Mouse (Mus musculus): ENCODE measurements around the gene Grip1. TPM values are rescaled to one million over a fixed set of nuclear protein-coding genes. Genes with fewer than 3 reads are reported as not detected.

The Grip1 gene
- polyA plus RNA-seq, 1 experiment from 2014 or later: 1.7 TPM

GRCm38 (mm10) chr10:119742722-119743121, 289.1 kb downstream of the Grip1 start:
- ATAC-seq: no peak
- Histone ChIP-seq H3K9ac (no peak overlapping the region), H3K4me3 (replicated peaks) (no peak overlapping the region), H3K4me1 (replicated peaks) (no peaks in the 10 kb centered on the region), H3K4me2 (replicated peaks) (no peak overlapping the region), H3K27me3 (replicated peaks) (no peaks in the 10 kb centered on the region), H3K27ac (no peak overlapping the region), H3K36me3 (no peaks in the 10 kb centered on the region), H3K9me3 (no peaks in the 10 kb centered on the region)
- WGBS: 75% methylated on average over 8 of the region's 8 CpGs

GRCm38 (mm10) chr10:119752361-119752798, 298.8 kb downstream of the Grip1 start:
- Histone ChIP-seq H3K4me2 (replicated peaks) (no peak overlapping the region), H3K4me3 (replicated peaks) (no peak overlapping the region), H3K36me3 (no peaks in the 10 kb centered on the region), H3K27ac (no peak overlapping the region), H3K27me3 (replicated peaks) (no peaks in the 10 kb centered on the region), H3K9me3 (no peaks in the 10 kb centered on the region), H3K4me1 (replicated peaks) (no peaks in the 10 kb centered on the region), H3K9ac (no peak overlapping the region)
- 73% methylated on average over 6 of the region's 6 CpGs for WGBS
- no peak for ATAC-seq

GRCm38 (mm10) chr10:119756271-119756670, 302.6 kb downstream of the Grip1 start:
- Histone ChIP-seq H3K4me1 (replicated peaks) (no peaks in the 10 kb centered on the region), H3K9me3 (no peaks in the 10 kb centered on the region), H3K27me3 (replicated peaks) (no peaks in the 10 kb centered on the region), H3K27ac (no peak overlapping the region), H3K36me3 (no peaks in the 10 kb centered on the region), H3K4me3 (replicated peaks) (no peak overlapping the region), H3K9ac (no peak overlapping the region), H3K4me2 (replicated peaks) (no peak overlapping the region)
- WGBS: 58% methylated on average over 7 of the region's 7 CpGs
- ATAC-seq: no peak

- no peak overlapping the region for H3K4me3 ChIP-seq (replicated peaks)
- no peaks in the 10 kb centered on the region for H3K36me3 ChIP-seq
- H3K4me2 ChIP-seq (replicated peaks): no peak overlapping the region
- no peak for ATAC-seq
- H3K27ac ChIP-seq: no peak overlapping the region
- no peaks in the 10 kb centered on the region for H3K4me1 ChIP-seq (replicated peaks)
- no peaks in the 10 kb centered on the region for H3K27me3 ChIP-seq (replicated peaks)
- no peak overlapping the region for H3K9ac ChIP-seq
- no peaks in the 10 kb centered on the region for H3K9me3 ChIP-seq
- 80% methylated on average over 6 of the region's 6 CpGs for WGBS
Observed at GRCm38 (mm10) chr10:119757219-119757618, 303.6 kb downstream of the Grip1 start.

- WGBS: 92% methylated on average over 33 of the region's 33 CpGs
- ATAC-seq: no peak
- no peak overlapping the region for H3K27ac ChIP-seq
Observed at GRCm38 (mm10) chr10:119761451-119762367, 308.1 kb downstream of the Grip1 start.

GRCm38 (mm10) chr10:119778871-119779270, 325.2 kb downstream of the Grip1 start:
- no peaks in the 10 kb centered on the region for H3K4me1 ChIP-seq (replicated peaks)
- no peak overlapping the region for H3K9ac ChIP-seq
- no peak for ATAC-seq
- H3K4me3 ChIP-seq (replicated peaks): no peak overlapping the region
- no peaks in the 10 kb centered on the region for H3K27me3 ChIP-seq (replicated peaks)
- no peaks in the 10 kb centered on the region for H3K36me3 ChIP-seq
- H3K4me2 ChIP-seq (replicated peaks): no peak overlapping the region
- no peak overlapping the region for H3K27ac ChIP-seq
- no peaks in the 10 kb centered on the region for H3K9me3 ChIP-seq
- 49% methylated on average over 5 of the region's 5 CpGs for WGBS

More at GRCm38 (mm10) chr10:119761451-119762367, 308.1 kb downstream of the Grip1 start:
- no peaks in the 10 kb centered on the region for H3K4me1 ChIP-seq (replicated peaks)
- H3K4me3 ChIP-seq (replicated peaks): no peak overlapping the region
- no peaks in the 10 kb centered on the region for H3K36me3 ChIP-seq
- H3K27me3 ChIP-seq (replicated peaks): no peaks in the 10 kb centered on the region
- H3K9ac ChIP-seq: no peak overlapping the region
- no peaks in the 10 kb centered on the region for H3K9me3 ChIP-seq
- no peak overlapping the region for H3K4me2 ChIP-seq (replicated peaks)

- Histone ChIP-seq H3K27ac (no peak overlapping the region), H3K4me1 (replicated peaks) (no peaks in the 10 kb centered on the region), H3K36me3 (no peaks in the 10 kb centered on the region), H3K4me3 (replicated peaks) (no peak overlapping the region), H3K9ac (no peak overlapping the region), H3K9me3 (no peaks in the 10 kb centered on the region), H3K27me3 (replicated peaks) (no peaks in the 10 kb centered on the region), H3K4me2 (replicated peaks) (no peak overlapping the region)
- no peak for ATAC-seq
- WGBS: 83% methylated on average over 1 of the region's 1 CpGs
Observed at GRCm38 (mm10) chr10:119779657-119780056, 326.0 kb downstream of the Grip1 start.

- no peaks in the 10 kb centered on the region for H3K27me3 ChIP-seq (replicated peaks)
- no peaks in the 10 kb centered on the region for H3K36me3 ChIP-seq
- H3K9me3 ChIP-seq: no peaks in the 10 kb centered on the region
- H3K4me1 ChIP-seq (replicated peaks): no peaks in the 10 kb centered on the region
- WGBS: 73% methylated on average over 1 of the region's 1 CpGs
- ATAC-seq: no peak
- no peak overlapping the region for H3K27ac ChIP-seq
- H3K4me2 ChIP-seq (replicated peaks): no peak overlapping the region
- no peak overlapping the region for H3K4me3 ChIP-seq (replicated peaks)
- H3K9ac ChIP-seq: no peak overlapping the region
Observed at GRCm38 (mm10) chr10:119790507-119790906, 336.9 kb downstream of the Grip1 start.

GRCm38 (mm10) chr10:119802421-119802820, 348.8 kb downstream of the Grip1 start:
- Histone ChIP-seq H3K9me3 (no peaks in the 10 kb centered on the region), H3K36me3 (no peaks in the 10 kb centered on the region), H3K9ac (no peak overlapping the region), H3K27me3 (replicated peaks) (no peaks in the 10 kb centered on the region), H3K27ac (no peak overlapping the region), H3K4me2 (replicated peaks) (no peak overlapping the region), H3K4me3 (replicated peaks) (no peak overlapping the region), H3K4me1 (replicated peaks) (0 out of 2 replicates have a peak, but pooled peaks cover 5% of the 10 kb centered on the region)
- WGBS: 33% methylated on average over 6 of the region's 6 CpGs
- ATAC-seq: no peak

- Histone ChIP-seq H3K4me2 (replicated peaks) (no peak overlapping the region), H3K9ac (no peak overlapping the region), H3K4me1 (replicated peaks) (0 out of 2 replicates have a peak, but pooled peaks cover 5% of the 10 kb centered on the region), H3K27ac (no peak overlapping the region), H3K36me3 (no peaks in the 10 kb centered on the region), H3K4me3 (replicated peaks) (no peak overlapping the region), H3K27me3 (replicated peaks) (no peaks in the 10 kb centered on the region), H3K9me3 (no peaks in the 10 kb centered on the region)
- ATAC-seq: peak; percentile 65; the same call in 1 of the 2 replicates
- WGBS: 56% methylated on average over 13 of the region's 13 CpGs
Observed at GRCm38 (mm10) chr10:119803633-119804422, 350.2 kb downstream of the Grip1 start.

- 84% methylated on average over 9 of the region's 9 CpGs for WGBS
- H3K4me2 ChIP-seq (replicated peaks): no peak overlapping the region
- H3K27me3 ChIP-seq (replicated peaks): no peaks in the 10 kb centered on the region
- H3K4me3 ChIP-seq (replicated peaks): no peak overlapping the region
- 0 out of 2 replicates have a peak, but pooled peaks cover 5% of the 10 kb centered on the region for H3K4me1 ChIP-seq (replicated peaks)
- H3K27ac ChIP-seq: no peak overlapping the region
- H3K9ac ChIP-seq: no peak overlapping the region
- H3K9me3 ChIP-seq: no peaks in the 10 kb centered on the region
- H3K36me3 ChIP-seq: no peaks in the 10 kb centered on the region
- ATAC-seq: no peak
Observed at GRCm38 (mm10) chr10:119804423-119804814, 350.8 kb downstream of the Grip1 start.

- no peaks in the 10 kb centered on the region for H3K36me3 ChIP-seq
- H3K4me3 ChIP-seq (replicated peaks): no peak overlapping the region
- no peaks in the 10 kb centered on the region for H3K27me3 ChIP-seq (replicated peaks)
- H3K27ac ChIP-seq: no peak overlapping the region
- no peak for ATAC-seq
- no peak overlapping the region for H3K4me2 ChIP-seq (replicated peaks)
- 83% methylated on average over 7 of the region's 7 CpGs for WGBS
- H3K9me3 ChIP-seq: no peaks in the 10 kb centered on the region
- H3K4me1 ChIP-seq (replicated peaks): 0 out of 2 replicates have a peak, but pooled peaks cover 5% of the 10 kb centered on the region
- no peak overlapping the region for H3K9ac ChIP-seq
Observed at GRCm38 (mm10) chr10:119805082-119805481, 351.5 kb downstream of the Grip1 start.

Measured in intestine, embryonic 15.5 days (tissue).